Mouse (Mus musculus): Measurements from ENCODE around the gene Susd6.
A peak's percentile ranks its signal among the peaks of the same experiment; 100 is the strongest.

Susd6 gene

GRCm38 (mm10) chr12:80841618-80842017 is 51.3 kb downstream of the Susd6 start:
- DNase-seq, result no peak

GRCm38 (mm10) chr12:80842609-80843008 is 52.3 kb downstream of the Susd6 start:
- no peak for DNase-seq

- DNase-seq, result no peak
These were observed 52.9 kb downstream of the Susd6 start for GRCm38 (mm10) chr12:80843236-80843635.

- no peak for DNase-seq
These were observed 53.5 kb downstream of the Susd6 start for GRCm38 (mm10) chr12:80843651-80844444.

- no peak for DNase-seq
These were observed 55.6 kb downstream of the Susd6 start for GRCm38 (mm10) chr12:80845901-80846300.

GRCm38 (mm10) chr12:80846861-80847268 is 56.6 kb downstream of the Susd6 start:
- DNase-seq, result no peak

GRCm38 (mm10) chr12:80852001-80852400 is 61.7 kb downstream of the Susd6 start:
- no peak for DNase-seq

- no peak for DNase-seq
These were observed 63.4 kb downstream of the Susd6 start for GRCm38 (mm10) chr12:80853737-80854136.

- DNase-seq, result no peak
These were observed 64.4 kb downstream of the Susd6 start for GRCm38 (mm10) chr12:80854671-80855070.

GRCm38 (mm10) chr12:80855100-80855499 is 64.8 kb downstream of the Susd6 start:
- DNase-seq, result no peak

GRCm38 (mm10) chr12:80855581-80855980 is 65.3 kb downstream of the Susd6 start:
- DNase-seq, result no peak

- DNase-seq, result no peak
These were observed 67.5 kb downstream of the Susd6 start for GRCm38 (mm10) chr12:80857636-80858293.

- no peak for DNase-seq
These were observed 68.0 kb downstream of the Susd6 start for GRCm38 (mm10) chr12:80858307-80858706.

GRCm38 (mm10) chr12:80861916-80862315 is 71.6 kb downstream of the Susd6 start:
- DNase-seq, result peak; percentile 92

GRCm38 (mm10) chr12:80863370-80863769 is 73.1 kb downstream of the Susd6 start:
- DNase-seq, result no peak

GRCm38 (mm10) chr12:80865175-80865574 is 74.9 kb downstream of the Susd6 start:
- no peak for DNase-seq

- peak; percentile 74 for DNase-seq
These were observed 75.7 kb downstream of the Susd6 start for GRCm38 (mm10) chr12:80866023-80866422.

GRCm38 (mm10) chr12:80867083-80867482 is 76.8 kb downstream of the Susd6 start:
- no peak for DNase-seq

GRCm38 (mm10) chr12:80868401-80868800 is 78.1 kb downstream of the Susd6 start:
- DNase-seq, result no peak

- DNase-seq, result peak; percentile 86
These were observed 87.1 kb downstream of the Susd6 start for GRCm38 (mm10) chr12:80877215-80878092.

GRCm38 (mm10) chr12:80878093-80878430 is 87.8 kb downstream of the Susd6 start:
- DNase-seq, result no peak

GRCm38 (mm10) chr12:80878653-80879052 is 88.3 kb downstream of the Susd6 start:
- DNase-seq, result peak; percentile 51

GRCm38 (mm10) chr12:80879267-80879666 is 89.0 kb downstream of the Susd6 start:
- DNase-seq, result peak; percentile 69

Measured in cerebellum, adult 9-10 months (tissue).